Mouse (Mus musculus) limb, embryonic 13.5 days (tissue): ENCODE measurements at regions not wholly inside any gene's neighbourhood (a gene's known extent, or its start where the extent isn't known, plus 50 kb on each side); places are given as distances from the start of the nearest gene placed in this dataset.

Experiments used
- ATAC-seq: fragments of 200-750 bp; cut with Nextera tagmentation; 2 replicates; pipeline ENCODE4 v1.8.0; 2017; ENCODE audit warnings: low read depth, moderate number of reproducible peaks, moderate TSS enrichment; ENCODE audit not compliant: low FRiP score
- H3K27ac ChIP-seq: fragments of 300-500 bp; sonication (generic); 2 replicates; pipeline ENCODE4 v1.5.1; 2015; ENCODE audit warnings: inconsistent platforms, mild to moderate bottlenecking, moderate library complexity
- H3K27me3 ChIP-seq: fragments of 300-500 bp; sonication (generic); 2 replicates; pipeline ENCODE4 v1.6.1; 2015; ENCODE audit warnings: mild to moderate bottlenecking, inconsistent platforms
- H3K36me3 ChIP-seq: fragments of 300-500 bp; sonication (generic); 2 replicates; pipeline ENCODE4 v1.6.1; 2015; ENCODE audit warnings: inconsistent platforms, mild to moderate bottlenecking, moderate library complexity
- H3K4me1 ChIP-seq: fragments of 300-500 bp; sonication (generic); 2 replicates; pipeline ENCODE4 v1.6.1; 2015; ENCODE audit warnings: inconsistent platforms
- H3K4me2 ChIP-seq: fragments of 300-500 bp; sonication (generic); replicated peaks from 2 replicates; pipeline ENCODE4 v1.6.1; 2015; ENCODE audit warnings: inconsistent platforms, mild to moderate bottlenecking, moderate library complexity
- H3K4me3 ChIP-seq: fragments of 300-500 bp; sonication (generic); 2 replicates; pipeline ENCODE4 v1.5.1; 2015; ENCODE audit warnings: moderate library complexity, mild to moderate bottlenecking, inconsistent platforms
- H3K9ac ChIP-seq: fragments of 300-500 bp; sonication (generic); 2 replicates; pipeline ENCODE4 v1.6.1; 2015; ENCODE audit warnings: mild to moderate bottlenecking, inconsistent platforms
- H3K9me3 ChIP-seq: fragments of 300-500 bp; sonication (generic); 2 replicates; pipeline ENCODE4 v1.6.1; 2016; ENCODE audit warnings: inconsistent platforms
- WGBS: fragments of 180-500 bp; shearing (Covaris S2); methylation state at CpG from one replicate; pipeline ENCODE4 v1.1.7; 2015; 5-methylcytosine and 5-hydroxymethylcytosine counted together

DNA sequence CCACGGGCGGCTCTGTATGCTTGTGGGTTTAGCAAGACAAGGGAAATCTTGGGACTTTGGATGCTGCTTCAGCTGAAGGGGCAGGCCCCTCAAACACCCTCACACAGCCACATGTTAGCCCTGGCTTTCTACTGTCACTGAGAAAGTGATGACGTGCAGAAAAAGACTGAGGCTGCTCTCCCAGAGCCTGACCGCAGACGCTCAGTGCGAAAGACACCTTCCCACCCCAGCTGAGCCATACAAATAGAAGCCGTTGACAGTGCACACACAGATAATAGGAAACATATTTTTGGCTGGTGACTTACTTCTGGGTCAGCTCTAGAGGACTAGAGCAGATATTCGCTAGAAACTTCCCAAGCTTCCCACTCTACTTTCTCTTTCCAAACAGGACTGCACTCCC lies 61.0 kb upstream of the Nudt7 start:
- no peak overlapping the region for H3K27ac ChIP-seq
- ATAC-seq: no peak
- no peak overlapping the region for H3K9ac ChIP-seq
- WGBS: 73% methylated on average over 8 of the region's 8 CpGs
- no peaks in the 10 kb centered on the region for H3K4me1 ChIP-seq
- H3K4me3 ChIP-seq: no peak overlapping the region
- H3K4me2 ChIP-seq: no peak overlapping the region
- H3K9me3 ChIP-seq: peaks cover 4% of the 10 kb centered on the region; the same call in 1 of the 2 replicates
- H3K36me3 ChIP-seq: no peaks in the 10 kb centered on the region
- no peaks in the 10 kb centered on the region for H3K27me3 ChIP-seq

DNA sequence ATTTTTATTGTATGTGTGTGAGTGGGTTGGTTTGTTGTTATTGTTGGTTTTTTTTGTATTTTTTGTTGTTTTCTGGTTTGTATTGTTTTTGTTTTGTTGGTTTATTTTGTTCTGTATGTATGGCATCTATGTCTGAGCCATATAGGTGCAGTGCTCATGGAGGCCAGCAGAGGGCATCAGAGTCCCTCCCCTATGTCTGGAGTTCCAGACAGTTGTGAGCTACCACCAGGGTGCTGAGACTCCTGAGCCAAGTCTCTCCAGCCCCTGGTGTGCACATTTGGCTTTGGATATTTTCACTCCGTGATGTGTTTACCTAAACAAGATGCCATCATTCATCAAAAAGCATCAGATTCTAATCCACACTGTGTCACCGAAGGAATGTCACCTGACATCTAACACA lies 59.2 kb upstream of the Nudt7 start:
- Histone ChIP-seq H3K9ac (no peak overlapping the region), H3K27ac (no peak overlapping the region), H3K27me3 (no peaks in the 10 kb centered on the region), H3K4me3 (no peak overlapping the region), H3K4me2 (no peak overlapping the region), H3K9me3 (peaks cover 4% of the 10 kb centered on the region; the same call in 1 of the 2 replicates), H3K4me1 (no peaks in the 10 kb centered on the region), H3K36me3 (no peaks in the 10 kb centered on the region)
- 86% methylated on average over 2 of the region's 2 CpGs for WGBS
- no peak for ATAC-seq

DNA sequence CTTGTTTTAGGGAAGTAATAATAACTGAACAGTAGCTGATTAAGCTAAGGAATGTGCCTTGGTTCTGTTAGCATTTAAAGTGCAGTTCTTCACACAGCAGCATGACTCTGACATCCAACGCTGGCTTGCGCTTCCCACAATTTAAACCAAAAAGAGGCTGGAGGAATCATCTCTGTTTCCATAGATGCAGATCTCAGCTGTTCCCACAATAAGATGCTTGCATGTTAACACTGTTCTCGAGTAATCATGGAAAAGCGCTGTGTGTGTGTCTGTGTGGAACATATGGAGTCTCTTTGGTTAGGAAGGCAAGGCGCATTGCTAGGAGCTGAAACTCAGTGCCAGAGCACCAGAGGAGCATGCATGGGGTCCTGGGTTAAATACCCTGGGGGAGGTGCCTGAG lies 56.7 kb upstream of the Nudt7 start:
- 87% methylated on average over 5 of the region's 5 CpGs for WGBS
- Histone ChIP-seq H3K27me3 (no peaks in the 10 kb centered on the region), H3K36me3 (no peaks in the 10 kb centered on the region), H3K4me3 (no peak overlapping the region), H3K9me3 (peaks cover 4% of the 10 kb centered on the region; the same call in 1 of the 2 replicates), H3K9ac (no peak overlapping the region), H3K27ac (no peak overlapping the region), H3K4me2 (no peak overlapping the region), H3K4me1 (no peaks in the 10 kb centered on the region)
- ATAC-seq: no peak

DNA sequence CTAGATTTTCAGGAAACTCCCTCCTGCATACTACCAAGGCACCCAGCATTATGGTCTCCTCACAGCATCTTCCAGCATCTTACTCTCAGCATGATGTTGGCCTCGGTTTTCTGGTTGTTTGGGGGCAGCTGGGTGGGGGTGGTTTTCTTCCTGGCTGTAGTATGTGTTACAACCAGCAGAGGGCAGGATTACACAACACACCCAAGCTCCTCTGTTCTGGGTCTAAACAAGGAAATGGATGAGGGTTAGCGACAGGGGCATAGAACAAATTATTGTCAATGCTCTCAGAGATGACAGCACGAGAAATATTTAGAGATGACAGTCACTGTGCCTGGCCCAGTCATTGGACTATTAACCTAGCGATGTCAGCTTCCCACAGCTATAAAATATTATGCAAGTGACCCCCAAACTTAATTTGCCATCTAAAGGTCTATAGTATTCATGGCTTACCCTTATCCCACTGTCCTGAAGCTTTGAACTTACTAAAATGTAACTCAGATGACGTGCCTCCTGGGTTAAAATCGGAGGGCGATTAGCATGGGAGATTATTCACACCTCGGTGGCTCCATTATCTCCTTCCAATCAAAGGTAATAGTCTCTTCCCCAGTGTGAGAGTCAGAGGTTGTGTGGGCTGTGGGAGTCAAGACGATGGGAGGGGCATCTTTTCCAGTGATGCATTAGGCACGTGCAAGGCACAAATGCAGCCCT lies 52.2 kb upstream of the Nudt7 start:
- 17% methylated on average over 10 of the region's 10 CpGs for WGBS
- no peak; the same call in 1 of the 2 replicates for ATAC-seq
- Histone ChIP-seq H3K4me1 (peaks cover 5% of the 10 kb centered on the region; the same call in 1 of the 2 replicates), H3K27me3 (0 out of 2 replicates have a peak, but pooled peaks cover 4% of the 10 kb centered on the region), H3K9ac (no peak overlapping the region), H3K27ac (no peak overlapping the region), H3K36me3 (no peaks in the 10 kb centered on the region), H3K9me3 (no peaks in the 10 kb centered on the region), H3K4me3 (no peak overlapping the region), H3K4me2 (no peak overlapping the region)

DNA sequence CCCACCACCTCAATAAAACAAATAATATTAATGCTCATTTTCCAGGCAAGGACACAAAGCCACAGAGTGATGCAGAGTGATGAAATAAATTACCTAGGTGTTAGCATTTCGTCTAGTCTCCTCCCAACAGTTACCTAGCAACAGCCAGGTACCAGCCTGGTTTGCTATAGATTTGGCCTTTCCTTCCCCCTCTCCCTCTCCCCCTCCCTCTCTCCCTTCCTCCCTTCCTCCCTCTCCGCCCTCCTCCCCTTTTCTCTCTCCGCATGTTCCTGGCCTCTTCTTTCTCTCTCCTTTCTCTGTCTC lies 51.6 kb upstream of the Nudt7 start:
- no peaks in the 10 kb centered on the region for H3K9me3 ChIP-seq
- no peak overlapping the region for H3K4me2 ChIP-seq
- H3K27me3 ChIP-seq: 0 out of 2 replicates have a peak, but pooled peaks cover 4% of the 10 kb centered on the region
- no peak overlapping the region for H3K27ac ChIP-seq
- H3K9ac ChIP-seq: no peak overlapping the region
- H3K36me3 ChIP-seq: no peaks in the 10 kb centered on the region
- H3K4me3 ChIP-seq: no peak overlapping the region
- ATAC-seq: no peak
- WGBS: 60% methylated on average over 3 of the region's 3 CpGs
- peaks cover 5% of the 10 kb centered on the region; the same call in 1 of the 2 replicates for H3K4me1 ChIP-seq
